Mouse (Mus musculus) macrophage (primary cell): Measurements from ENCODE around the gene Bola2. TPM values are rescaled to one million over a fixed set of nuclear protein-coding genes. Genes with fewer than 3 reads are reported as not detected.

Experiments
- H3K27ac ChIP-seq: fragments of 350-480 bp; formaldehyde crosslinking; 2 replicates; pipeline ENCODE4 v1.9.0; 2021
- H3K36me3 ChIP-seq: fragments of 350-480 bp; formaldehyde crosslinking; 2 replicates; pipeline ENCODE4 v1.9.0; 2021; ENCODE audit errors: inconsistent target
- H3K4me3 ChIP-seq: fragments of 350-480 bp; formaldehyde crosslinking; 2 replicates; pipeline ENCODE4 v1.9.0; 2021; ENCODE audit errors: inconsistent target
- H3K79me2 ChIP-seq: fragments of 350-480 bp; formaldehyde crosslinking; 2 replicates; pipeline ENCODE4 v1.9.0; 2021; ENCODE audit errors: inconsistent target
- WGBS: methylation state at CpG from one replicate; pipeline ENCODE4 v1.1.7; 2026; ENCODE audit warnings: inconsistent platforms; ENCODE audit not compliant: missing documents; 5-methylcytosine and 5-hydroxymethylcytosine counted together
- polyA plus RNA-seq: library from polyadenylated mRNA; stranded (reverse); fragments of 250-400 nt; gene quantifications from 3 replicates; pipeline ENCODE4 v1.2.4, GENCODE M21; 2018; ENCODE audit warnings: inconsistent platforms

Bola2 gene
- polyA plus RNA-seq, 1 experiment from 2014 or later = 42.4 TPM

- Histone ChIP-seq H3K4me3 (no peak overlapping the region), H3K79me2 (no peaks in the 10 kb centered on the region; the same call in 1 of the 2 replicates), H3K36me3 (no peaks in the 10 kb centered on the region), H3K27ac (no peak overlapping the region)
- 94% methylated on average over 13 of the region's 13 CpGs for WGBS
Measured at GRCm38 (mm10) chr7:126741964-126742482, 46.8 kb downstream of the Bola2 start.

DNA sequence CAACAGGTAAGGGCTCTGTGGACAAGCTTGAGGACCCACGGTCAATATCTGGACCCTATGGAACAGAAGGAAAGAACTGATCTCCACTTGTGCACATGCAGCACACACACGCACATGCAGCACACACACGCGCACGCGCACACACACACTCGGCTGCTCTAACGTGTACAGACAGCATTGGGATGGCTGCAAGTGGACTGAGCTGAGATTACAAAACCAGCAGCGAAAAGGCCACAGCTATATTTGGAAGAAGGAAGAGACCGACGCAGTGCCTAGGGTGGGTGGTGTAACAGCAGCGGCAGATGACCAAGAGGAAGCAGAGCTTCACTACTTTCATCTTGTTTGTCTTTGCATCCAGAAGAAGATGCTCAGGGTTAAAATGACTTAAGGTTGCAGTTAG, 50.9 kb downstream of the Bola2 start:
- 5% methylated on average over 12 of the region's 12 CpGs for whole genome bisulfite sequencing
- Histone ChIP-seq H3K4me3 (peak overlapping the region; percentile 36), H3K27ac (peak overlapping the region; percentile 99)

DNA sequence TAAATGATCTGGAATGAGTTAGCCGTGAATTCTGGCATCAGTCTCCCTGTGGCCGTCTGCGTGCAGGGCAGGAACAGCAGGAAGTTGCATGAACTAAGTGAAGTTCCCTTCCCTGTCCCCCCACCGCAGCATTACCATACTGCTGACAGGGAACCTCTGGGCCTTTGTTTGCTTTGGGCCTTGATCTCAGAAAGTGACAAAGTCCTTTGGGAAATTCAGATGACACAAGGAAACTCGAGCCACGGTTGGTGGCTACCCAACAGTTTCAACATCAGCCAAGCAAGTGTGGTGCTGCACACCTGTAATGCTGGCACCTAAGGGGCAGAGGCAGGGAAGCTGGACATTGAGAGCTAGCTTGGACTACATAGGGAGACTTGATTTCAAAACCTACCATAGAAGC, 51.6 kb downstream of the Bola2 start:
- Histone ChIP-seq H3K36me3 (no peaks in the 10 kb centered on the region), H3K4me3 (peak overlapping the region; percentile 36), H3K27ac (peak overlapping the region; percentile 99), H3K79me2 (no peaks in the 10 kb centered on the region; the same call in 1 of the 2 replicates)
- 0% methylated on average over 6 of the region's 6 CpGs for WGBS

More for the DNA sequence above, 50.9 kb downstream of the Bola2 start:
- Histone ChIP-seq H3K36me3 (no peaks in the 10 kb centered on the region), H3K79me2 (no peaks in the 10 kb centered on the region; the same call in 1 of the 2 replicates)

DNA sequence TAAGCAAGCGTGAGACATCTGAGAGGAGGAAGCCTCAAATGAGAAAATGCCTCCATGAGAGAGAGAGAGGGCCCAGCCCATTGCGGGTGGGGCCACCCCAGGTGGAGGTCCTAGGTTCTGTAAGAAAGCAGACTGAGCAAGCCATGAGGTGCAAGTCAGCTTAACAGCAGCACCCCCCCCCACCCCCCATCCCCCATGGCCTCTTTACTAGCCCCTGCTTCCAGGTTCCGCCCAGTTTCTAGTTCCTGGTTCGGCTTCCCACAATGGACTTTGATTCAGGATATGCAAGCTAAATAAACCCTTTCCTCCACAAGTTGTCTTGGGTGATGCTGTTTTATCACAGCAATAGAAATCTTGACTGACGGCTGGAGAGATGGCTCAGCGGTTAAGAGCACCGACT, 53.6 kb downstream of the Bola2 start:
- Histone ChIP-seq H3K79me2 (no peaks in the 10 kb centered on the region; the same call in 1 of the 2 replicates), H3K36me3 (no peaks in the 10 kb centered on the region), H3K27ac (peak overlapping the region; percentile 99), H3K4me3 (no peak overlapping the region)
- 80% methylated on average over 7 of the region's 7 CpGs for WGBS

Other genes starting within 250 kb of the Bola2 start
- 0.06 TPM in 1 of 3 replicates, not detected in the others for gene Atp2a1, start 232.3 kb upstream of the Bola2 start, polyA plus RNA-seq
- 10.4 to 17.2 TPM (median 11.7 TPM) in 3 replicates for gene Sh2b1, start 220.0 kb upstream of the Bola2 start, polyA plus RNA-seq
- gene Tufm, start 208.0 kb upstream of the Bola2 start, polyA plus RNA-seq = 41.8 to 72.5 TPM (median 42.9 TPM) in 3 replicates
- gene Atxn2l, start 192.0 kb upstream of the Bola2 start, polyA plus RNA-seq = 60.6 to 79.7 TPM (median 71.8 TPM) in 3 replicates
- gene Eif3c, start 129.0 kb upstream of the Bola2 start, polyA plus RNA-seq = 124 to 206 TPM (median 173 TPM) in 3 replicates
- 51.3 to 183 TPM (median 99.8 TPM) in 3 replicates for gene Apobr, start 110.5 kb upstream of the Bola2 start, polyA plus RNA-seq
- gene Cln3, start 109.6 kb upstream of the Bola2 start, polyA plus RNA-seq = 81.0 to 165 TPM (median 104 TPM) in 3 replicates
- gene Il27, start 100.5 kb upstream of the Bola2 start, polyA plus RNA-seq = 1.1 to 2.6 TPM (median 1.2 TPM) in 3 replicates
- 14.9 to 47.0 TPM (median 32.4 TPM) in 3 replicates for gene Nupr1, start 64.5 kb upstream of the Bola2 start, polyA plus RNA-seq
- 12.5 to 21.7 TPM (median 17.0 TPM) in 3 replicates for gene Sgf29, start 46.1 kb upstream of the Bola2 start, polyA plus RNA-seq
- gene Sult1a1, start 19.0 kb upstream of the Bola2 start, polyA plus RNA-seq = 1.7 to 8.8 TPM (median 7.5 TPM) in 3 replicates
- gene Slx1b, start 383 bp downstream of the Bola2 start, polyA plus RNA-seq = 4.2 to 7.9 TPM (median 4.8 TPM) in 3 replicates
- 69.4 to 223 TPM (median 209 TPM) in 3 replicates for gene Coro1a, start 12.4 kb downstream of the Bola2 start, polyA plus RNA-seq
- 129 to 232 TPM (median 188 TPM) in 3 replicates for gene Mapk3, start 64.2 kb downstream of the Bola2 start, polyA plus RNA-seq
- 1.9 to 3.3 TPM (median 2.6 TPM) in 3 replicates for gene Gdpd3, start 70.9 kb downstream of the Bola2 start, polyA plus RNA-seq
- gene Ypel3, start 81.6 kb downstream of the Bola2 start, polyA plus RNA-seq = 40.6 to 227 TPM (median 90.3 TPM) in 3 replicates
- gene Tbx6, start 86.1 kb downstream of the Bola2 start, polyA plus RNA-seq = 0.19 to 0.25 TPM in 2 of 3 replicates, not detected in the other
- gene Ppp4c, start 97.1 kb downstream of the Bola2 start, polyA plus RNA-seq = 62.0 to 139 TPM (median 129 TPM) in 3 replicates
- 0.17 to 0.25 TPM in 2 of 3 replicates, not detected in the other for gene Fam57b, start 102.3 kb downstream of the Bola2 start, polyA plus RNA-seq
- not detected in 3 replicates for gene 4930451I11Rik, start 136.2 kb downstream of the Bola2 start, polyA plus RNA-seq
- 0.10 TPM in 1 of 3 replicates, not detected in the others for gene Doc2a, start 152.0 kb downstream of the Bola2 start, polyA plus RNA-seq
- 3.9 to 23.5 TPM (median 19.4 TPM) in 3 replicates for gene Hirip3, start 166.6 kb downstream of the Bola2 start, polyA plus RNA-seq
- gene Ino80e, start 167.0 kb downstream of the Bola2 start, polyA plus RNA-seq = 34.7 to 59.9 TPM (median 57.7 TPM) in 3 replicates
- 24.1 to 40.9 TPM (median 31.3 TPM) in 3 replicates for gene Taok2, start 189.3 kb downstream of the Bola2 start, polyA plus RNA-seq
- gene Tmem219, start 227.5 kb downstream of the Bola2 start, polyA plus RNA-seq = 36.1 to 105 TPM (median 98.7 TPM) in 3 replicates
- gene Kctd13, start 233.5 kb downstream of the Bola2 start, polyA plus RNA-seq = 15.3 to 21.9 TPM (median 16.2 TPM) in 3 replicates